Mouse (Mus musculus) embryonic fibroblast, embryonic 13.5 days (primary cell): ENCODE results near the gene Osbp.

Source experiments
- CTCF ChIP-seq: IDR thresholded peaks from 2 replicates; pipeline ENCODE4 v1.5.1; 2011; ENCODE audit warnings: mild to moderate bottlenecking, control low read depth, low read length, moderate library complexity, borderline replicate concordance; ENCODE audit not compliant: insufficient read depth
- POLR2A ChIP-seq: IDR thresholded peaks from 2 replicates; pipeline ENCODE4 v1.6.1; 2011; ENCODE audit warnings: low read depth, mild to moderate bottlenecking, control low read depth, low read length, moderate library complexity

GRCm38 (mm10) chr19:11966201-11966636, 478 bp downstream of the Osbp start:
- TF ChIP-seq CTCF (no peak), POLR2A (no peak)
